Mouse (Mus musculus): ENCODE measurements around the gene Arhgef3.

Gene Arhgef3

GRCm38 (mm10) chr14:27115275-27115660 lies 569 bp downstream of the Arhgef3 start:
- peak; percentile 34 to 56 for DNase-seq

- peak; percentile 32 for DNase-seq
Observed at GRCm38 (mm10) chr14:27115991-27116390, 1.3 kb downstream of the Arhgef3 start.

GRCm38 (mm10) chr14:27116577-27117165 lies 2.0 kb downstream of the Arhgef3 start:
- DNase-seq: no peak

GRCm38 (mm10) chr14:27118546-27118945 lies 3.8 kb downstream of the Arhgef3 start:
- DNase-seq: peak; percentile 72 to 82

GRCm38 (mm10) chr14:27122646-27123045 lies 7.9 kb downstream of the Arhgef3 start:
- DNase-seq: no peak

GRCm38 (mm10) chr14:27123543-27123942 lies 8.8 kb downstream of the Arhgef3 start:
- peak in 1 of 2 experiments; percentile 21 for DNase-seq

- DNase-seq: peak; percentile 54 to 63
Observed at GRCm38 (mm10) chr14:27130031-27130430, 15.3 kb downstream of the Arhgef3 start.

GRCm38 (mm10) chr14:27130676-27131075 lies 16.0 kb downstream of the Arhgef3 start:
- DNase-seq: no peak

- DNase-seq: no peak
Observed at GRCm38 (mm10) chr14:27131521-27131920, 16.8 kb downstream of the Arhgef3 start.

GRCm38 (mm10) chr14:27138891-27139290 lies 24.2 kb downstream of the Arhgef3 start:
- no peak for DNase-seq

- no peak for DNase-seq
Observed at GRCm38 (mm10) chr14:27139968-27140367, 25.3 kb downstream of the Arhgef3 start.

- no peak for DNase-seq
Observed at GRCm38 (mm10) chr14:27141486-27141885, 26.8 kb downstream of the Arhgef3 start.

- no peak for DNase-seq
Observed at GRCm38 (mm10) chr14:27142680-27143079, 28.0 kb downstream of the Arhgef3 start.

GRCm38 (mm10) chr14:27145171-27146045 lies 30.7 kb downstream of the Arhgef3 start:
- DNase-seq: no peak

GRCm38 (mm10) chr14:27147726-27148125 lies 33.0 kb downstream of the Arhgef3 start:
- no peak for DNase-seq

GRCm38 (mm10) chr14:27149401-27149800 lies 34.7 kb downstream of the Arhgef3 start:
- DNase-seq: no peak

- no peak for DNase-seq
Observed at GRCm38 (mm10) chr14:27150011-27150640, 35.4 kb downstream of the Arhgef3 start.

GRCm38 (mm10) chr14:27151432-27151831 lies 36.7 kb downstream of the Arhgef3 start:
- peak; percentile 80 to 88 for DNase-seq

- no peak for DNase-seq
Observed at GRCm38 (mm10) chr14:27155088-27155487, 40.4 kb downstream of the Arhgef3 start.

GRCm38 (mm10) chr14:27156032-27156431 lies 41.3 kb downstream of the Arhgef3 start:
- DNase-seq: no peak

- DNase-seq: no peak
Observed at GRCm38 (mm10) chr14:27158133-27158532, 43.4 kb downstream of the Arhgef3 start.

- DNase-seq: no peak
Observed at GRCm38 (mm10) chr14:27158782-27159181, 44.1 kb downstream of the Arhgef3 start.

GRCm38 (mm10) chr14:27160762-27161161 lies 46.1 kb downstream of the Arhgef3 start:
- peak in 1 of 2 experiments; percentile 45 for DNase-seq

- DNase-seq: no peak
Observed at GRCm38 (mm10) chr14:27164639-27165038, 49.9 kb downstream of the Arhgef3 start.
